Mouse (Mus musculus) E14TG2a.4 (cell line): ENCODE results near the gene Eva1a.

Experiments
- H3K27me3 ChIP-seq: 2 replicates; pipeline ENCODE4 v1.6.1; 2014; ENCODE audit warnings: low read length, control low read depth; ENCODE audit not compliant: insufficient read depth
- H3K36me3 ChIP-seq: 2 replicates; pipeline ENCODE4 v1.6.1; 2014; ENCODE audit warnings: low read length, control low read depth; ENCODE audit not compliant: insufficient read depth
- H3K4me1 ChIP-seq: replicated peaks from 2 replicates; pipeline ENCODE4 v1.6.1; 2014; ENCODE audit warnings: low read depth, low read length, control low read depth
- H3K4me3 ChIP-seq: replicated peaks from 2 replicates; pipeline ENCODE4 v1.5.1; 2014; ENCODE audit warnings: mild to moderate bottlenecking, low read length
- H3K9me3 ChIP-seq: 2 replicates; pipeline ENCODE4 v1.6.1; 2014; ENCODE audit warnings: low read length, control low read depth
- CTCF ChIP-seq: conservative IDR thresholded peaks from 2 replicates; pipeline ENCODE4 v1.5.1; 2014; ENCODE audit warnings: low read length
- NANOG ChIP-seq: IDR thresholded peaks from 2 replicates; pipeline ENCODE4 v1.6.1; 2014; ENCODE audit warnings: borderline replicate concordance, low read length, mixed read lengths
- POU5F1 ChIP-seq: IDR thresholded peaks from 2 replicates; pipeline ENCODE4 v1.6.1; 2014; ENCODE audit warnings: low read length, borderline replicate concordance

The Eva1a gene

GRCm38 (mm10) chr6:82111111-82111510 is 70.3 kb downstream of the Eva1a start:
- Histone ChIP-seq H3K4me1 (no peaks in the 10 kb centered on the region), H3K4me3 (no peak overlapping the region), H3K36me3 (no peaks in the 10 kb centered on the region), H3K9me3 (no peaks in the 10 kb centered on the region), H3K27me3 (no peaks in the 10 kb centered on the region)
- TF ChIP-seq NANOG (no peak), CTCF (no peak), POU5F1 (no peak)

GRCm38 (mm10) chr6:82111540-82111939 is 70.7 kb downstream of the Eva1a start:
- no peaks in the 10 kb centered on the region for H3K36me3 ChIP-seq
- TF ChIP-seq NANOG: no peak
- no peak for TF ChIP-seq CTCF
- TF ChIP-seq POU5F1: no peak
- no peak overlapping the region for H3K4me3 ChIP-seq
- no peaks in the 10 kb centered on the region for H3K9me3 ChIP-seq
- no peaks in the 10 kb centered on the region for H3K27me3 ChIP-seq
- no peaks in the 10 kb centered on the region for H3K4me1 ChIP-seq

DNA sequence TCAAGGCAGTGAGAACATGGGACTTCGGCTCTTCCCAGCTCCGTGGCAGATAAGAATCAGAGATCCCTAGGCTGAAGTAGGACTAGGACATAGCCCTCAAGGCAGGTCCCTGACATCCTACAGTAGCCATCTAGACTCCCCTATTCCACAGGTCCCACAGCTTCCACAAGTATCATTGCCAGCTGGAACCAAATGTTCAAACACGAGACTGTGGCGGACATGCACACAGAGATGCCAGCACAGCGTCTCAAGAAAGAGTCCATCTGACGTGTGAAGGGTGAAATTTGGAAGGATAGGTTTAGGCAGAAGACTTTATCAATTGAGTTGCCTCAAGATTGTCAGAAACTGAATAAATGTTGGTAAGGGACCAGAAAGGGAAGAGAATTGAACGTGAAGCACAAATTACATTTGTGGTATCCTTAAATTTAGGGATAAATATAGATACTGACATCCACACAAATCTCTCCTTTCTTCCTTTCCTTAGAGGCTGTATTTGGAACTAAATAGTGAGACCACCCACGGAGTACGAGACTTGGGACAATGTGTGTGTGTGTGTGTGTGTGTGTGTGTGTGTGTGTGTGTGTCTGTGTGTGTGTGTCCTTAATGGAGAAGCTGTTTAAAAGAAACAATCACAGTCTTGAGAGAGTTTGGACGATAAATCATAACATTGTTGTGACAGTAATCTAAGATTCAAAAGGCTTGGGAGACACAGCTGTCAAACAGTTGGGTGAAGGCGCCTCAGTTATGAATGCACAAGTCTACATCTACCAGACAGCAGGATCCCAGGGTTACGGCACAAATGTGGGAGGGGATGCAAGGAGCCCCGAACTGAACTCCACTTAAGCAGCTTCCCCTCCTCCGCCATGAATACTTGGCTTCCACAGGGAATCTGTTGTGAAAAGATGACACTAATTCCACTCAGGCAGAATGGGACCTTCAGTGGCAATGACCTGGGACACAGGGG is 71.6 kb downstream of the Eva1a start:
- Histone ChIP-seq H3K4me3 (no peak overlapping the region), H3K9me3 (no peaks in the 10 kb centered on the region), H3K4me1 (no peaks in the 10 kb centered on the region), H3K27me3 (no peaks in the 10 kb centered on the region), H3K36me3 (no peaks in the 10 kb centered on the region)
- no peak for TF ChIP-seq CTCF
- no peak for TF ChIP-seq POU5F1
- TF ChIP-seq NANOG: no peak

GRCm38 (mm10) chr6:82115335-82115965 is 74.6 kb downstream of the Eva1a start:
- TF ChIP-seq NANOG (no peak), POU5F1 (no peak), CTCF (no peak)
- Histone ChIP-seq H3K27me3 (no peaks in the 10 kb centered on the region), H3K4me3 (no peak overlapping the region), H3K9me3 (no peaks in the 10 kb centered on the region), H3K36me3 (no peaks in the 10 kb centered on the region), H3K4me1 (0 out of 2 replicates have a peak, but pooled peaks cover 3% of the 10 kb centered on the region)

DNA sequence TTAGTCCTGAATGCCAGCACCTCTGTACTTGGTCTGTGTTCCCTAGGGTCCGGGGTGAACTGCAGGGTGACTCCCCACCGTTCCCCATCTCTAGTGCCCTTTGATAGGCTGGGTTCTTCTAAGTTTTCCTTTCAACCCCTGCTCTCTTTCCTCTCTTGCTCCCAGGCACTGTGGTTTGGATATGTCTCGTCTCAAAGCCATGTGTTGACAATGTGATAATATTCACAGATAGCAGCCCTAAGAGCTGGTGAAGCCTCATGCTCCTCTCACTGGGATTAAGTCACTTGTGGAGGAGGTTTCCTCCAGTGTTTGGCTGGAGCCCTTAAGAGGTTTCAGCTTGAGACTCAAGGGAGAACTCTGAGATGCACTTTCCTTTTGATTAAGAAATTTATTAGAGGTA is 75.3 kb downstream of the Eva1a start:
- H3K4me3 ChIP-seq: no peak overlapping the region
- H3K36me3 ChIP-seq: no peaks in the 10 kb centered on the region
- 0 out of 2 replicates have a peak, but pooled peaks cover 3% of the 10 kb centered on the region for H3K4me1 ChIP-seq
- no peaks in the 10 kb centered on the region for H3K27me3 ChIP-seq
- TF ChIP-seq NANOG (no peak), CTCF (no peak), POU5F1 (no peak)
- no peaks in the 10 kb centered on the region for H3K9me3 ChIP-seq

DNA sequence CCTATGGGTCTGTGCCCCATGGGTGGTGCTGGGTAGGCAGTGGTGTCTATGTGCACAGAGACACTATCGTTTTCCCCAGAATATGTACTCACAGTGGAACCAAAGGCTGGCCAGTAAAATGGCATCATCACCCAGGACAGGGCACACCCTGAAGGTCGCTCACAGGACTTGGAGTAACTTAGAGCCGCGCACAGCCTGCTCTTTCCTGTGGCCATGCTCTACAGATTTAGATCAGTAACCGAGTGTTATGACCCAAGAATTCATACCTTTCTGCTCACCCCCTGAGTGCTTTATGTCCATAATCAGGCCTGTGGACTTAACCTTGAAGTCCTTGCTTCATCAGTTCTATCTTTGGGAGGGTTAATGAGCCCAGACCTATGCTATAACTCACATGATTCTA is 77.0 kb downstream of the Eva1a start:
- H3K4me3 ChIP-seq: no peak overlapping the region
- H3K27me3 ChIP-seq: 0 out of 2 replicates have a peak, but pooled peaks cover 2% of the 10 kb centered on the region
- TF ChIP-seq CTCF (no peak), POU5F1 (no peak), NANOG (no peak)
- no peaks in the 10 kb centered on the region for H3K9me3 ChIP-seq
- no peaks in the 10 kb centered on the region for H3K36me3 ChIP-seq
- H3K4me1 ChIP-seq: 0 out of 2 replicates have a peak, but pooled peaks cover 3% of the 10 kb centered on the region

DNA sequence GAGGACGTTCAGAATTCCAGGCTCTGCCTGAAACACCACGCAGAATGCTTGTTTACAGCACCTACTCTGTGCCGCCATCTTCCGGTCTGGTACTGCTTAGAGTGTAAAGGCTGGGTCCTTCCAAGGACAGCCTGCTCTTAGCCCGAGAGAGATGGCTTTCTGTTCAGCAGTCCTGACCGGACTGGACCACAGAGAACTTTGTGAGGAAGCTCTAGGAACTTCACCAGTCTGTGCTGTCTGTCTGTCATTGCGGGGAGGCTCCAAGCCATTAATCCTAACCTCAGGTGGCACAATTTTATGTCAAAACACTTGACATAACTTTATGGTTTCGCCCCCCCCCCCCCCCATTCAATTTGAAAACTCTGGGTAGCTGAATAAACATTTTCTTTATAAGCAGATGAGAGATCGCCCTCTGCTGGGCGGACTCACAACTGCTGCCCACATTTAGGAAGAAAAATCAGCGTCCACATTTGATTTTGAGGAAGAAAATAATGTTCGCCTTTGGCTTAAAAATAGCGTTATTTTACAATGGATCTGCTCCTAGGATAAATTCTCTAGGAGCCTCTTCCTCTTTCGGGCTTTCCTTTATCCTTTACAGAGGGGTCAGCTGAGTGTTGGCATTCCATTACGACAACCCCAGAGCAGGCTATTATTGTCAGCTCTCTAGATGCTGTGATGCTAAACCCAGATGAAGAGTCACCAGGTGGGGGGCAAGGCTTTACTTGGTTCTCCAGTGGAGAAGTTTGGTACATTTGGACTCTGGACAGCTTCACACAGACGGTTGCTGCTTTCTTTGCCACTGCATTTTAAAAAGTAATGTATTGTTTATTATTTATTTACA is 78.7 kb downstream of the Eva1a start:
- no peak for TF ChIP-seq POU5F1
- no peak for TF ChIP-seq NANOG
- peak; percentile 58 for TF ChIP-seq CTCF
- no peaks in the 10 kb centered on the region for H3K9me3 ChIP-seq
- 0 out of 2 replicates have a peak, but pooled peaks cover 2% of the 10 kb centered on the region for H3K27me3 ChIP-seq
- no peaks in the 10 kb centered on the region for H3K36me3 ChIP-seq
- no peak overlapping the region for H3K4me3 ChIP-seq
- 0 out of 2 replicates have a peak, but pooled peaks cover 3% of the 10 kb centered on the region for H3K4me1 ChIP-seq

DNA sequence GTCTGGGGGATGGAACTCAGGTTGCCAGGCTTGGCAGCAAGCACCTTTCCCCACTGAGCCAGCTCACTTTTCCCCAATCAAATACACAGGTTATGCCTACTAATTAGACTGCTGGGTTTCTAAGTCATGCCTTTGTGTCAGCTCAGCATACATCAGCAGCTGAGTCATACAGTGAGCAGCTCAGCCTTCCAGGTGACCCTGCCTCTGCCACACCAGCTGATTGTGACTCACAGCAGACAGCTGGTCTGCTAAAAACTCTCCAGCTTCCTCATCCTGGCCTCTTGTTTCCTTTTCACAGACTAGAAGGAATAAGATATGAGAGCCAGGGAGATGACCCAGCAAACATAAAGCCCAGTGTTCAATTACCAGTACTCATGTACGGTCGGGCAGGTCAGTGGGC is 84.3 kb downstream of the Eva1a start:
- TF ChIP-seq POU5F1 (no peak), CTCF (no peak), NANOG (no peak)
- Histone ChIP-seq H3K4me3 (no peak overlapping the region), H3K36me3 (no peaks in the 10 kb centered on the region), H3K4me1 (no peaks in the 10 kb centered on the region), H3K27me3 (0 out of 2 replicates have a peak, but pooled peaks cover 2% of the 10 kb centered on the region), H3K9me3 (no peaks in the 10 kb centered on the region)
